In the genomic region with DNA sequence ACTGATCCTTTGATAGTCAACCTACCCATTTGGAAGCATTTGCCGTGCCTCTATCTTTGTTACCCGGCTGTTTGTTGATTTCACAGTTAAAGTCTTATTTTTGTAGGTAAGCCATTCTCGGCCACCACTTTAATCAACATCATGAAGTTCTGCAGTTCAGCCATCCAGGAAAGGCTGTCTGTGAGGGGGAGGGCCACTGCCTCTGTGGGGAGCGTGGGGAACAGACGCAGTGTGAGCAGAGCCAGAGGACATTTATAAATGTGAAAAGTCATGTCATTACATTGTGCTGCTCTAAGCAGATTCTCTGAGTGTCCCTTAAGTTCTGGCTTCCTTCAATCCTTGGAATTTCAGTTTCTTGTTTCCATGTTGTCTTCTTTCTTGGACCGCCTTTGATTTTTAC, we compare ENCODE assay signal across 32 mouse cellular contexts. TPM values are rescaled to one million over a fixed set of nuclear protein-coding genes. Genes with fewer than 3 reads are reported as not detected.
A peak's percentile ranks its signal among the peaks of the same experiment; 100 is the strongest.
DNase-seq lines count a peak whose midpoint lies in the region; ATAC-seq and TF ChIP-seq lines count a peak whose summit lies in the region.
"Had no signal": no experiment of that assay in that cellular context is flagged by ENCODE, and none has a peak within 500 bp of the region (broad histone marks: within the 10 kb centered on the region; RNA-seq: fewer than 3 reads in every experiment).

No protein-coding gene starts in this region.

- H3K36me3 ChIP-seq in liver, embryonic 15.5 days (replicated peaks): no peaks in the 10 kb centered on the region
- H3K36me3 ChIP-seq: embryonic facial prominence, embryonic 12.5 days; embryonic facial prominence, embryonic 15.5 days; heart, embryonic 12.5 days; heart, embryonic 15.5 days; hindbrain, embryonic 10.5 days; hindbrain, embryonic 13.5 days had no signal

- DNase-seq in gastrocnemius, adult 2 months: no peak
- DNase-seq in gastrocnemius, postnatal 4 days (ENCODE audit: low spot score in 2 of 2): no peak
- no peak for DNase-seq in liver
- no peak for DNase-seq in thymus, postnatal 14 days
- DNase-seq: adrenal gland, adult 8-10 months; adrenal gland, postnatal 25 days; cerebellum, adult 11 months; cerebellum, adult 2 months; cerebellum, adult 9-11 months; cerebellum, postnatal 25 days; forebrain, postnatal 0 days; gastrocnemius, postnatal 25 days; heart, postnatal 10 days; heart, postnatal 36 days had no signal

- H3K27ac ChIP-seq in gastrocnemius, adult 2 months: peak overlapping the region; percentile 35
- 0 out of 2 replicates have a peak overlapping the region, but pooled peaks have one; percentile 38 for H3K27ac ChIP-seq in liver, embryonic 15.5 days (replicated peaks)
- H3K27ac ChIP-seq in bone marrow macrophage, adult 2 months (ENCODE audit: insufficient read depth, low read depth, low read length): peak overlapping the region; percentile 92
- H3K27ac ChIP-seq: embryonic facial prominence, embryonic 12.5 days; embryonic facial prominence, embryonic 15.5 days; heart, embryonic 15.5 days; hindbrain, embryonic 10.5 days; hindbrain, embryonic 13.5 days had no signal

- H3K4me3 ChIP-seq in gastrocnemius, adult 2 months: no peak overlapping the region
- H3K4me3 ChIP-seq in liver, embryonic 15.5 days (replicated peaks): no peak overlapping the region
- H3K4me3 ChIP-seq in bone marrow macrophage, adult 2 months (ENCODE audit: insufficient read depth, low read length): no peak overlapping the region
- H3K4me3 ChIP-seq: embryonic facial prominence, embryonic 12.5 days; embryonic facial prominence, embryonic 15.5 days; heart, embryonic 12.5 days; heart, embryonic 15.5 days; hindbrain, embryonic 10.5 days; hindbrain, embryonic 13.5 days had no signal

- no peak overlapping the region for H3K4me2 ChIP-seq in liver, embryonic 15.5 days
- H3K4me2 ChIP-seq: embryonic facial prominence, embryonic 12.5 days; embryonic facial prominence, embryonic 15.5 days; heart, embryonic 12.5 days; heart, embryonic 15.5 days; hindbrain, embryonic 13.5 days had no signal

- H3K27me3 ChIP-seq in liver, embryonic 15.5 days: peaks cover 38% of the 10 kb centered on the region
- H3K27me3 ChIP-seq: embryonic facial prominence, embryonic 12.5 days; embryonic facial prominence, embryonic 15.5 days; heart, embryonic 12.5 days; heart, embryonic 15.5 days; hindbrain, embryonic 13.5 days had no signal

- no peak for ATAC-seq in liver, embryonic 15.5 days (ENCODE audit: insufficient read depth)
- ATAC-seq: activated CD4-positive, CD25-positive, alpha-beta regulatory T cell, adult 4 months; forebrain, embryonic 14.5 days; forebrain, postnatal 0 days; hindbrain, embryonic 16.5 days had no signal

- no peaks in the 10 kb centered on the region for H3K9me3 ChIP-seq in liver, embryonic 15.5 days (replicated peaks)
- H3K9me3 ChIP-seq: embryonic facial prominence, embryonic 12.5 days; embryonic facial prominence, embryonic 15.5 days; heart, embryonic 12.5 days; heart, embryonic 15.5 days; hindbrain, embryonic 10.5 days; hindbrain, embryonic 13.5 days had no signal

- no peak for TF ChIP-seq POLR2A in bone marrow macrophage, adult 2 months (IDR thresholded peaks at IDR 0.05; ENCODE audit: borderline replicate concordance, low read depth, low read length)

- intact Hi-C loops in gastrocnemius, adult 2 months (cut with DNase I): no loop called here

- H3K9ac ChIP-seq in liver, embryonic 15.5 days: no peak overlapping the region
- H3K9ac ChIP-seq: embryonic facial prominence, embryonic 12.5 days; embryonic facial prominence, embryonic 15.5 days; forebrain, postnatal 0 days; heart, embryonic 12.5 days; heart, embryonic 15.5 days; hindbrain, embryonic 13.5 days had no signal

- H3K4me1 ChIP-seq in liver, embryonic 15.5 days (replicated peaks): peaks cover 15% of the 10 kb centered on the region
- peaks cover 50% of the 10 kb centered on the region for H3K4me1 ChIP-seq in bone marrow macrophage, adult 2 months (ENCODE audit: control insufficient read depth, insufficient read depth, low read length)
- H3K4me1 ChIP-seq: embryonic facial prominence, embryonic 15.5 days had no signal

- no peak for TF ChIP-seq CTCF in gastrocnemius, adult 2 months (IDR thresholded peaks at IDR 0.05)
- TF ChIP-seq CTCF in bone marrow macrophage, adult 2 months (IDR thresholded peaks at IDR 0.05; ENCODE audit: low read depth, low read length): no peak

- WGBS in liver, embryonic 15.5 days (ENCODE audit: insufficient replicate concordance): 60% methylated on average over 6 of the region's 6 CpGs

RNA-seq across cellular contexts. Expression of a gene that starts 5.4 kb away (rescaled TPM):
- not detected for total RNA-seq in gastrocnemius, adult 2 months (2021)
- total RNA-seq in gastrocnemius, postnatal 4 days (2021): not detected
- not detected in 2 replicates for polyA plus RNA-seq in liver, embryonic 15.5 days (2015; fragmentation: Nextera tagmentation; extraction: Ambion mirVana)
- not detected in 2 replicates for polyA plus RNA-seq in bone marrow macrophage, adult 2 months (2012; ENCODE audit: insufficient read depth, insufficient read length, missing spikeins)
- total RNA-seq: adrenal gland, adult 8-10 months; adrenal gland, postnatal 25 days; common myeloid progenitor, adult 5-6 weeks; ES-E14; forebrain, postnatal 0 days; gastrocnemius, adult 8-10 months; gastrocnemius, postnatal 25 days; granulocyte monocyte progenitor cell, adult 5-6 weeks; heart, adult 8-10 months; heart, postnatal 10 days; heart, postnatal 36 days had no signal
- polyA plus RNA-seq: activated CD4-positive, CD25-positive, alpha-beta regulatory T cell, adult 4 months; cerebellum, adult 2 months; embryonic facial prominence, embryonic 12.5 days; embryonic facial prominence, embryonic 15.5 days; forebrain, embryonic 11.5 days; forebrain, embryonic 14.5 days; forebrain, postnatal 0 days; frontal cortex, adult 2 months; heart, embryonic 12.5 days; heart, embryonic 15.5 days; hindbrain, embryonic 10.5 days; hindbrain, embryonic 13.5 days; hindbrain, embryonic 16.5 days had no signal

RNA-seq across cellular contexts. Expression of a gene that starts 8.6 kb away (rescaled TPM):
- 10 to 100 TPM in 1 of 2 experiments, 1 to 10 TPM in 1; 5.8 to 13.1 TPM for total RNA-seq in gastrocnemius, adult 2 months (2021)
- 100 to 1,000 TPM in 1 of 2 experiments, 10 to 100 TPM in 1; 92.9 to 136 TPM for total RNA-seq in gastrocnemius, postnatal 4 days (2021)
- 10.8 and 11.1 TPM in 2 replicates for polyA plus RNA-seq in liver, embryonic 15.5 days (2015; fragmentation: Nextera tagmentation; extraction: Ambion mirVana)
- polyA plus RNA-seq in bone marrow macrophage, adult 2 months (2012; ENCODE audit: insufficient read depth, insufficient read length, missing spikeins): 241 and 248 TPM in 2 replicates

RNA-seq across cellular contexts. Expression of a gene that starts 20.9 kb away (rescaled TPM):
- total RNA-seq in gastrocnemius, adult 2 months (2021): 100 to 1,000 TPM; 145 to 194 TPM
- total RNA-seq in gastrocnemius, postnatal 4 days (2021): 100 to 1,000 TPM; 177 to 218 TPM
- 18.1 and 18.2 TPM in 2 replicates for polyA plus RNA-seq in liver, embryonic 15.5 days (2015; fragmentation: Nextera tagmentation; extraction: Ambion mirVana)
- 101 and 104 TPM in 2 replicates for polyA plus RNA-seq in bone marrow macrophage, adult 2 months (2012; ENCODE audit: insufficient read depth, insufficient read length, missing spikeins)

Comparison
In these comparisons a context has a peak if more than half of its experiments do, and no peak if none do; other contexts are left out.
1. RNA of a gene that starts 8.6 kb away (total RNA-seq): 92.9 to 136 TPM in gastrocnemius, postnatal 4 days; 5.8 to 13.1 TPM in gastrocnemius, adult 2 months; every median in the first group is over 4 times any median in the second.
2. H3K27ac ChIP-seq: peak in every context shown above with its lines; median percentile 92 in bone marrow macrophage, adult 2 months; 38 in liver, embryonic 15.5 days; 35 in gastrocnemius, adult 2 months.